Mouse (Mus musculus) stomach, postnatal 0 days (tissue): ENCODE measurements at regions not wholly inside any gene's neighbourhood (a gene's known extent, or its start where the extent isn't known, plus 50 kb on each side); places are given as distances from the start of the nearest gene placed in this dataset.

Source experiments
- CTCF ChIP-seq: IDR thresholded peaks from 2 replicates; pipeline ENCODE4 v1.5.1; 2016; ENCODE audit warnings: antibody characterized with exemption, low read depth, mild to moderate bottlenecking, moderate library complexity
- EP300 ChIP-seq: optimal IDR thresholded peaks from 2 replicates; pipeline ENCODE3; 2016; ENCODE audit warnings: antibody characterized with exemption

DNA sequence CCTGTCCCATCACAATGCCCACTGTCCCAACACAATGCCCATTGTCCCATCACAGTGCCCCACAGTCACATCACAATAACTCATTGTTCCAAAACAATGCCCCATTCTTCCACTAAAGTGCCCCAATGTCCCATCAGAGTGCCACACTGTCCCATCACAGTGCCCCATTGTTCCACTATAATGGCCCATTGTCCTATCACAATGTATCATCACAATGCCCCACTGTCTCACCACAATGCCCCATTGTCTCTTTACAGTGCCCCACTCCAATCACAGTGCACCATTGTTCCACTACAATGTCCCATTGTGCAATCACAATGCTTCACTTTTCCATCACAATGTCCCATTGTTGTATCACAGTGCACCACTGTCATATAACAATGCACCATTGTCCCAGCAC, 265.7 kb downstream of the Plekhb2 start:
- TF ChIP-seq CTCF = no peak
- no peak for TF ChIP-seq EP300
